Mouse (Mus musculus) stomach, postnatal 0 days (tissue): Measurements from ENCODE around the gene Nudt15. TPM values are rescaled to one million over a fixed set of nuclear protein-coding genes. Genes with fewer than 3 reads are reported as not detected.

Experiments used
- ATAC-seq: fragments of 200-750 bp; cut with Nextera tagmentation; 2 replicates; pipeline ENCODE4 v1.8.0; 2017; ENCODE audit not compliant: low FRiP score, low TSS enrichment
- DNase-seq: peaks from one replicate; pipeline ENCODE4 v3.0.0-alpha.2; 2016; ENCODE audit warnings: low spot score
- H3K27ac ChIP-seq: fragments of 300-500 bp; sonication (generic); replicated peaks from 2 replicates; pipeline ENCODE4 v1.5.1; 2014; ENCODE audit warnings: mild to moderate bottlenecking, control low read depth
- H3K27me3 ChIP-seq: fragments of 300-500 bp; sonication (generic); 2 replicates; pipeline ENCODE4 v1.6.1; 2014; ENCODE audit warnings: low read length; ENCODE audit not compliant: control insufficient read depth, insufficient read depth
- H3K36me3 ChIP-seq: fragments of 300-500 bp; sonication (generic); 2 replicates; pipeline ENCODE4 v1.6.1; 2014; ENCODE audit warnings: low read length, mixed read lengths; ENCODE audit not compliant: control insufficient read depth, insufficient read depth
- H3K4me1 ChIP-seq: fragments of 300-500 bp; sonication (generic); replicated peaks from 2 replicates; pipeline ENCODE4 v1.6.1; 2014; ENCODE audit warnings: antibody characterized with exemption; ENCODE audit not compliant: control insufficient read depth, insufficient read depth
- H3K4me2 ChIP-seq: fragments of 300-500 bp; sonication (generic); replicated peaks from 2 replicates; pipeline ENCODE4 v1.6.1; 2014; ENCODE audit warnings: low read depth, mild to moderate bottlenecking, control low read depth, moderate library complexity
- H3K4me3 ChIP-seq: fragments of 300-500 bp; sonication (generic); 2 replicates; pipeline ENCODE4 v1.5.1; 2014; ENCODE audit warnings: low read depth, low read length, control low read depth
- H3K9ac ChIP-seq: fragments of 300-500 bp; sonication (generic); 2 replicates; pipeline ENCODE4 v1.6.1; 2014; ENCODE audit warnings: mild to moderate bottlenecking, low read length, control low read depth, mixed read lengths
- H3K9me3 ChIP-seq: fragments of 300-500 bp; sonication (generic); 2 replicates; pipeline ENCODE4 v1.6.1; 2016; ENCODE audit warnings: low read length; ENCODE audit not compliant: control insufficient read depth
- CTCF ChIP-seq: IDR thresholded peaks from 2 replicates; pipeline ENCODE4 v1.5.1; 2016; ENCODE audit warnings: antibody characterized with exemption, low read depth, mild to moderate bottlenecking, moderate library complexity
- EP300 ChIP-seq: optimal IDR thresholded peaks from 2 replicates; pipeline ENCODE3; 2016; ENCODE audit warnings: antibody characterized with exemption
- WGBS: fragments of 180-500 bp; shearing (Covaris S2); extraction: QIAGEN DNeasy Blood & Tissue Kit; methylation state at CpG from one replicate; pipeline ENCODE4 v1.1.7; 2014; 5-methylcytosine and 5-hydroxymethylcytosine counted together
- polyA plus RNA-seq: library from polyadenylated mRNA; unstranded; fragments of >200 nt; fragmentation: Nextera tagmentation; extraction: Ambion mirVana; gene quantifications from 2 replicates; pipeline ENCODE4 v1.2.1, GENCODE M21; 2015

Nudt15 gene
- polyA plus RNA-seq, 1 experiment from 2014 or later: 2.6 TPM

DNA sequence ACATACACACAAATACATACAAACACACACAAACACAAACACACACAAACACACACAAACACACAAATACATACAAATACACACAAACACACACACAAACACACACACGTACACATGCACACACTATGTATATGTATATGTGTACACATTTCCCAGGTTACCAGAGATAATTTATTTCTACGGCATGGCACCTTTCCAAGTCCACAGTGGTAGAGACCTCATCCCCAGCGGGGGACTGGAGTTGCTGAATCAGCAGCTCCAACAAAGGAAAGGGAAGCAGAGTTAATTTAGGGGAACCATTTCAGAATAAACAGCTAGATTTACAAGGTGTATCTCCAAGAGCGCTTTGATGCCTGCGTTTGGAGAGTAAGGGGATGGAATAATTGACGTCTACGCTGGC, 75.8 kb downstream of the Nudt15 start:
- H3K9me3 ChIP-seq: no peaks in the 10 kb centered on the region
- ATAC-seq: no peak
- no peak for DNase-seq

GRCm38 (mm10) chr14:73470593-73470992, 77.4 kb downstream of the Nudt15 start:
- ATAC-seq (no peak), DNase-seq (no peak)
- H3K27me3 ChIP-seq: no peaks in the 10 kb centered on the region
- no peak overlapping the region for H3K4me3 ChIP-seq
- WGBS: 49% methylated on average over 8 of the region's 8 CpGs
- no peak overlapping the region for H3K4me2 ChIP-seq
- no peak overlapping the region for H3K9ac ChIP-seq
- no peaks in the 10 kb centered on the region for H3K36me3 ChIP-seq
- no peaks in the 10 kb centered on the region for H3K9me3 ChIP-seq
- no peak for TF ChIP-seq CTCF
- TF ChIP-seq EP300: no peak
- H3K27ac ChIP-seq: no peak overlapping the region
- no peaks in the 10 kb centered on the region; the same call in 1 of the 2 replicates for H3K4me1 ChIP-seq

More for the DNA sequence above, 75.8 kb downstream of the Nudt15 start:
- Histone ChIP-seq H3K27me3 (no peaks in the 10 kb centered on the region), H3K9ac (no peak overlapping the region), H3K36me3 (no peaks in the 10 kb centered on the region), H3K4me2 (no peak overlapping the region), H3K4me1 (no peaks in the 10 kb centered on the region; the same call in 1 of the 2 replicates), H3K4me3 (no peak overlapping the region), H3K27ac (no peak overlapping the region)
- no peak for TF ChIP-seq CTCF
- TF ChIP-seq EP300: no peak
- WGBS: 59% methylated on average over 7 of the region's 7 CpGs

GRCm38 (mm10) chr14:73469506-73469905, 78.5 kb downstream of the Nudt15 start:
- Histone ChIP-seq H3K4me3 (no peak overlapping the region), H3K27me3 (no peaks in the 10 kb centered on the region), H3K4me2 (no peak overlapping the region), H3K36me3 (no peaks in the 10 kb centered on the region), H3K9me3 (no peaks in the 10 kb centered on the region), H3K4me1 (no peaks in the 10 kb centered on the region; the same call in 1 of the 2 replicates), H3K9ac (no peak overlapping the region), H3K27ac (no peak overlapping the region)
- DNase-seq (no peak), ATAC-seq (no peak)
- no peak for TF ChIP-seq CTCF
- no peak for TF ChIP-seq EP300
- WGBS: 76% methylated on average over 7 of the region's 7 CpGs

Other genes starting within 250 kb of the Nudt15 start
- 13.8 and 15.4 TPM in 2 replicates for gene Rb1, start 222.4 kb downstream of the Nudt15 start, polyA plus RNA-seq
- 1,381 and 1,408 TPM in 2 replicates for gene Itm2b, start 163.0 kb downstream of the Nudt15 start, polyA plus RNA-seq
- 39.4 and 39.5 TPM in 2 replicates for gene Med4, start 38.2 kb downstream of the Nudt15 start, polyA plus RNA-seq
- gene Sucla2, start 22.9 kb downstream of the Nudt15 start, polyA plus RNA-seq: 98.9 and 101 TPM in 2 replicates
- not detected in 2 replicates for gene Gm21750, start 113.0 kb upstream of the Nudt15 start, polyA plus RNA-seq